Mouse (Mus musculus) stomach, postnatal 0 days (tissue): ENCODE measurements at regions not wholly inside any gene's neighbourhood (a gene's known extent, or its start where the extent isn't known, plus 50 kb on each side); places are given as distances from the start of the nearest gene placed in this dataset.

ENCODE experiments used
- ATAC-seq: fragments of 200-750 bp; cut with Nextera tagmentation; 2 replicates; pipeline ENCODE4 v1.8.0; 2017; ENCODE audit not compliant: low FRiP score, low TSS enrichment
- DNase-seq: peaks from one replicate; pipeline ENCODE4 v3.0.0-alpha.2; 2016; ENCODE audit warnings: low spot score
- H3K27ac ChIP-seq: fragments of 300-500 bp; sonication (generic); replicated peaks from 2 replicates; pipeline ENCODE4 v1.5.1; 2014; ENCODE audit warnings: mild to moderate bottlenecking, control low read depth
- H3K27me3 ChIP-seq: fragments of 300-500 bp; sonication (generic); 2 replicates; pipeline ENCODE4 v1.6.1; 2014; ENCODE audit warnings: low read length; ENCODE audit not compliant: control insufficient read depth, insufficient read depth
- H3K36me3 ChIP-seq: fragments of 300-500 bp; sonication (generic); 2 replicates; pipeline ENCODE4 v1.6.1; 2014; ENCODE audit warnings: low read length, mixed read lengths; ENCODE audit not compliant: control insufficient read depth, insufficient read depth
- H3K4me1 ChIP-seq: fragments of 300-500 bp; sonication (generic); replicated peaks from 2 replicates; pipeline ENCODE4 v1.6.1; 2014; ENCODE audit warnings: antibody characterized with exemption; ENCODE audit not compliant: control insufficient read depth, insufficient read depth
- H3K4me2 ChIP-seq: fragments of 300-500 bp; sonication (generic); replicated peaks from 2 replicates; pipeline ENCODE4 v1.6.1; 2014; ENCODE audit warnings: low read depth, mild to moderate bottlenecking, control low read depth, moderate library complexity
- H3K4me3 ChIP-seq: fragments of 300-500 bp; sonication (generic); 2 replicates; pipeline ENCODE4 v1.5.1; 2014; ENCODE audit warnings: low read depth, low read length, control low read depth
- H3K9ac ChIP-seq: fragments of 300-500 bp; sonication (generic); 2 replicates; pipeline ENCODE4 v1.6.1; 2014; ENCODE audit warnings: mild to moderate bottlenecking, low read length, control low read depth, mixed read lengths
- H3K9me3 ChIP-seq: fragments of 300-500 bp; sonication (generic); 2 replicates; pipeline ENCODE4 v1.6.1; 2016; ENCODE audit warnings: low read length; ENCODE audit not compliant: control insufficient read depth
- CTCF ChIP-seq: IDR thresholded peaks from 2 replicates; pipeline ENCODE4 v1.5.1; 2016; ENCODE audit warnings: antibody characterized with exemption, low read depth, mild to moderate bottlenecking, moderate library complexity
- EP300 ChIP-seq: optimal IDR thresholded peaks from 2 replicates; pipeline ENCODE3; 2016; ENCODE audit warnings: antibody characterized with exemption
- WGBS: fragments of 180-500 bp; shearing (Covaris S2); extraction: QIAGEN DNeasy Blood & Tissue Kit; methylation state at CpG from one replicate; pipeline ENCODE4 v1.1.7; 2014; 5-methylcytosine and 5-hydroxymethylcytosine counted together

GRCm38 (mm10) chr1:41359061-41359460, 553.7 kb downstream of the Tmem182 start:
- WGBS = 16% methylated on average over 4 of the region's 4 CpGs
- TF ChIP-seq EP300 (no peak), CTCF (no peak)
- no peak overlapping the region for H3K27ac ChIP-seq
- H3K36me3 ChIP-seq = no peaks in the 10 kb centered on the region
- DNase-seq = no peak
- no peak overlapping the region for H3K4me3 ChIP-seq
- no peak for ATAC-seq
- no peaks in the 10 kb centered on the region for H3K9me3 ChIP-seq
- no peaks in the 10 kb centered on the region for H3K27me3 ChIP-seq
- H3K9ac ChIP-seq = no peak overlapping the region
- H3K4me2 ChIP-seq = no peak overlapping the region
- no peaks in the 10 kb centered on the region for H3K4me1 ChIP-seq

GRCm38 (mm10) chr1:41361512-41361911, 556.1 kb downstream of the Tmem182 start:
- WGBS = 65% methylated on average over 3 of the region's 3 CpGs

GRCm38 (mm10) chr1:41380013-41380412, 574.6 kb downstream of the Tmem182 start:
- no peak for DNase-seq
- Histone ChIP-seq H3K27ac (no peak overlapping the region), H3K27me3 (no peaks in the 10 kb centered on the region), H3K36me3 (no peaks in the 10 kb centered on the region), H3K9ac (no peak overlapping the region), H3K4me2 (no peak overlapping the region), H3K9me3 (no peaks in the 10 kb centered on the region), H3K4me1 (no peaks in the 10 kb centered on the region), H3K4me3 (no peak overlapping the region)
- TF ChIP-seq CTCF = no peak
- TF ChIP-seq EP300 = no peak
- no peak for ATAC-seq
- WGBS = 51% methylated on average over 4 of the region's 4 CpGs

More at GRCm38 (mm10) chr1:41361512-41361911, 556.1 kb downstream of the Tmem182 start:
- Histone ChIP-seq H3K4me3 (no peak overlapping the region), H3K9me3 (no peaks in the 10 kb centered on the region), H3K4me2 (no peak overlapping the region), H3K27ac (no peak overlapping the region), H3K36me3 (no peaks in the 10 kb centered on the region), H3K9ac (no peak overlapping the region), H3K4me1 (no peaks in the 10 kb centered on the region), H3K27me3 (no peaks in the 10 kb centered on the region)
- DNase-seq = no peak
- TF ChIP-seq CTCF = no peak
- TF ChIP-seq EP300 = no peak
- ATAC-seq = no peak

GRCm38 (mm10) chr1:41381487-41381886, 576.1 kb downstream of the Tmem182 start:
- H3K4me3 ChIP-seq = no peak overlapping the region
- H3K9me3 ChIP-seq = no peaks in the 10 kb centered on the region
- no peaks in the 10 kb centered on the region for H3K4me1 ChIP-seq
- no peaks in the 10 kb centered on the region for H3K36me3 ChIP-seq
- no peaks in the 10 kb centered on the region for H3K27me3 ChIP-seq
- TF ChIP-seq EP300 = no peak
- no peak for TF ChIP-seq CTCF
- H3K9ac ChIP-seq = no peak overlapping the region
- H3K27ac ChIP-seq = no peak overlapping the region
- 70% methylated on average over 7 of the region's 7 CpGs for WGBS
- DNase-seq (no peak), ATAC-seq (no peak)
- no peak overlapping the region for H3K4me2 ChIP-seq

- ATAC-seq = no peak
- WGBS = 28% methylated on average over 1 of the region's 1 CpGs
Observed at GRCm38 (mm10) chr1:41384731-41385130, 579.3 kb downstream of the Tmem182 start.

GRCm38 (mm10) chr1:41386435-41386834, 581.0 kb downstream of the Tmem182 start:
- WGBS = 50% methylated on average over 4 of the region's 4 CpGs
- H3K27me3 ChIP-seq = 0 out of 2 replicates have a peak, but pooled peaks cover 2% of the 10 kb centered on the region
- H3K27ac ChIP-seq = no peak overlapping the region
- no peak overlapping the region for H3K9ac ChIP-seq
- H3K4me3 ChIP-seq = no peak overlapping the region
- no peaks in the 10 kb centered on the region for H3K9me3 ChIP-seq
- H3K36me3 ChIP-seq = no peaks in the 10 kb centered on the region
- TF ChIP-seq EP300 (no peak), CTCF (peak; percentile 50)
- no peak for DNase-seq
- no peak overlapping the region for H3K4me2 ChIP-seq
- H3K4me1 ChIP-seq = no peaks in the 10 kb centered on the region
- no peak for ATAC-seq

More at GRCm38 (mm10) chr1:41384731-41385130, 579.3 kb downstream of the Tmem182 start:
- Histone ChIP-seq H3K27ac (no peak overlapping the region), H3K27me3 (0 out of 2 replicates have a peak, but pooled peaks cover 2% of the 10 kb centered on the region), H3K9ac (no peak overlapping the region), H3K4me3 (no peak overlapping the region), H3K36me3 (no peaks in the 10 kb centered on the region), H3K4me2 (no peak overlapping the region), H3K9me3 (no peaks in the 10 kb centered on the region), H3K4me1 (no peaks in the 10 kb centered on the region)
- DNase-seq = no peak
- TF ChIP-seq CTCF (no peak), EP300 (no peak)
